Mouse (Mus musculus): ENCODE data around the gene Mob4. TPM values are rescaled to one million over a fixed set of nuclear protein-coding genes. Genes with fewer than 3 reads are reported as not detected.

The Mob4 gene
- polyA plus RNA-seq, 1 experiment: 11.1 TPM

DNA sequence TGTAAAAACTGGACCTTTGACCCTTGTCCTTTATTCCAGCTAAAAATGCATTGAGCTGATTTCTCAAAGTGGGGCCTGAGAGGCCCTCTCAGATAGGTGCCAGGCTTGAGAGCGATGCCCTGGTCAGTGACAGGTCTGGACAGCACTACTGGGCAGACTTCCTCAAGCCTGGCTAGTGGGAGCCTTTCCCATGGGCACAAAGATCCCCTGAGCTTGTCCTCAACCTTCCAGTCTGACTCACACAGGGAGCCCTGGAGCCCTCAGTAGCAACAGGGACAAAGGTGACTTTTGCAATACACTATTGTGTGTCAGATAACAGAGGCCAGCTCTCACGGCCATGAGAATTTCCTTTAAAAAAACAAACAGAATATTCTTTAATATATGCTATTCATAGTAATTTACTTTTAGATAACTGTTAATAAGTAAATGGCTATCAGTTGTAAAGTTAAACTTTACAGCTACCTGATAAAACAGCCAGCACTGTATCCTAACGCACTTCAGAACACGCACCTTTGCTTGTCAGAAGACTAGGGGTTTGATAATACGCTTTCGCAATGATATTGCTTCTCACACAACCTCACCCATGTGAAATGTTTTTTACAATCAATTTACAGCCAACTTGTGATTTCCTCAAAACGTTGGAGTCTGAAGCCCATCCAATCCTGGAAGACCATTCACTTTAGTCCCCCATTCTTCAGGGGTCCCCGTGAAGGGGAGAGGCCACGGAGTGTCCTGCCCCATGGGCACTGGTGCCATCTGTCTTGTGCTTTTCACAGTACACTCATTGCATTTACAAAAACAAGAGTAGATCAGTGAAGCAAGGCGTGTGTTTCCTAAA lies 42.9 kb downstream of the Mob4 start:
- Histone ChIP-seq H3K4me1 (ENCODE audit: control insufficient read depth, insufficient read depth, low read length) (no peaks in the 10 kb centered on the region), H3K4me3 (replicated peaks; ENCODE audit: extremely low read depth, low read depth, low read length) (no peak overlapping the region)
- DNase-seq: no peak
- TF ChIP-seq POLR2A (IDR thresholded peaks at IDR 0.05; ENCODE audit: borderline replicate concordance, extremely low read depth, low read depth, low read length) (no peak), CTCF (IDR thresholded peaks at IDR 0.05; ENCODE audit: insufficient read depth, low read length) (no peak)
- 74% methylated on average over 10 of the region's 10 CpGs for WGBS

DNA sequence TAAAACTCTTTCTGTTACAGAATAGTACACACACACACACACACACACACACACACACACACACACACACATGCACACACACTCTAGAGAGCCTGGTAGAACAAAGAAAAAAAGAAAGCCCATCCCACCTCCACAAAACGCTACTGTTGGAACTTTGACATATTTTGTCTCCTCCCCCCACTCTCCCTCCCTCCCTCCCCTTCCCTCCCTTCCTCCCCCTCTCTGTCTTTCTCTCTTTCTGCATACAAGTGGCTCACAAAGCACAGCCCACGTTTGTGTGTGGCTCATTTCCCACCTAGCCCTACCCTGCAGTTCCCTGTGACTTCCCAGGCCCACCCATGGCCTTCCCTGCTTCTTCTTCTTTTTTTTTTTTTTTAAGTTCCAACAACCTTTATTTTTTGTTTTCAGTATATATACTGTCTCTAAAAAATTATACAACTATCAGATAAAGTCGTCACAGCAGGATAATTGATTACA lies 43.6 kb downstream of the Mob4 start:
- 28% methylated on average over 3 of the region's 3 CpGs for whole genome bisulfite sequencing

DNA sequence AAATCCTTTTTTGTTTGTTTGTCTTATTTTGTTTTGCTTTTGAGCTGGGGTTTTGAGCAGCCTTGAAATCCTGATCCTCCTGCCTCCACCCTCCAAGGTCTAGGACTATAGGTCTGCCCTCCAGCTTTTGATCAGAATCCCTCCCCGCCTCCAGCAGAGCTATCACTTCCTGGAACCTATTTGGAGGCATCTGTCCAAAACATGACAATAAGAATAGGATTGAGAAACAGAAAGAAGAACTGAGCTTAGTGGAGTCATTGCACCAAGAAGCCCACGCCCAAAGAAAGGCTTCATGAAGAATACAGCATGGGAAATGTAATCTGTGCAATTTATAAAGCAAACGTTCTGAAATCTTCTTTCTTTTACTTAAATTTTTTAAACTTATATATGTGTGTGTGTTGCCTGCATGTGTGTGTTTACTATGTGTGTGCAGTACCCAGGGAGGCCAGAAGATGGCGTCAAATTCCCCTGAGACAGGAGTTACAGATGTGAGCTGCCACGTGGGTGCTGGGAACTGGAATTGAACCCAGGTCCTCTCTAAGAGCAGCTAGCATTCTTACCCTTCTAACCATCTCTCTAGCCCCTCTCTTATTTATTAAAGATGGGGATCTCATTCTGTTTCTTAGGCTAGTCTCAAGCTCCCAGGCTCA lies 49.0 kb downstream of the Mob4 start:
- TF ChIP-seq POLR2A (IDR thresholded peaks at IDR 0.05; ENCODE audit: borderline replicate concordance, extremely low read depth, low read depth, low read length): no peak
- 0 out of 2 replicates have a peak, but pooled peaks have one; percentile 4 for TF ChIP-seq CTCF (IDR thresholded peaks at IDR 0.05; ENCODE audit: insufficient read depth, low read length)
- DNase-seq: no peak
- Histone ChIP-seq H3K4me1 (ENCODE audit: control insufficient read depth, insufficient read depth, low read length) (no peaks in the 10 kb centered on the region), H3K4me3 (replicated peaks; ENCODE audit: extremely low read depth, low read depth, low read length) (no peak overlapping the region)
- 81% methylated on average over 5 of the region's 5 CpGs for WGBS

More for the DNA sequence above, 43.6 kb downstream of the Mob4 start:
- Histone ChIP-seq H3K4me3 (replicated peaks; ENCODE audit: extremely low read depth, low read depth, low read length) (no peak overlapping the region), H3K4me1 (ENCODE audit: control insufficient read depth, insufficient read depth, low read length) (no peaks in the 10 kb centered on the region)
- TF ChIP-seq POLR2A (IDR thresholded peaks at IDR 0.05; ENCODE audit: borderline replicate concordance, extremely low read depth, low read depth, low read length): no peak
- TF ChIP-seq CTCF (IDR thresholded peaks at IDR 0.05; ENCODE audit: insufficient read depth, low read length): no peak
- DNase-seq: no peak

DNA sequence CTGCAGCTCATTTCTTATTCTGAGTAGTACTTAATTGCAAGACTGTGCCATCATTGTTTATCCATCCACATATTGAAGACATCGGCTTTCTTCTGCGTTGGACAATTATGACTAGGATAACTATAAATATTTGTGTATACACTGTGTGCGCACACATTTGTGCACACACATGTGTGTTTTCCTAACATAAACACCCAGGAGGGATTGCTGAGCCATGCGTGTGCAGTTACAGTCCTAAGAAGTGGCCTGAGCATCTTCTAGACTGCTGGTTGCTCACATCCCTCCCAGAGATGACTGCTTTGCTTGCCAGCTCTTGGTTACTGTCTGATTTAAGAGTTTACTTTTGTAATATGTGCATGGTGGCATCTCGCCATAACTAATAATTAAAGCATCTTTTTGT lies 51.4 kb downstream of the Mob4 start:
- no peak for DNase-seq
- no peak for TF ChIP-seq CTCF (IDR thresholded peaks at IDR 0.05; ENCODE audit: insufficient read depth, low read length)
- TF ChIP-seq POLR2A (IDR thresholded peaks at IDR 0.05; ENCODE audit: borderline replicate concordance, extremely low read depth, low read depth, low read length): no peak
- Histone ChIP-seq H3K4me3 (replicated peaks; ENCODE audit: extremely low read depth, low read depth, low read length) (no peak overlapping the region), H3K4me1 (ENCODE audit: control insufficient read depth, insufficient read depth, low read length) (no peaks in the 10 kb centered on the region)
- WGBS: 82% methylated on average over 5 of the region's 5 CpGs

DNA sequence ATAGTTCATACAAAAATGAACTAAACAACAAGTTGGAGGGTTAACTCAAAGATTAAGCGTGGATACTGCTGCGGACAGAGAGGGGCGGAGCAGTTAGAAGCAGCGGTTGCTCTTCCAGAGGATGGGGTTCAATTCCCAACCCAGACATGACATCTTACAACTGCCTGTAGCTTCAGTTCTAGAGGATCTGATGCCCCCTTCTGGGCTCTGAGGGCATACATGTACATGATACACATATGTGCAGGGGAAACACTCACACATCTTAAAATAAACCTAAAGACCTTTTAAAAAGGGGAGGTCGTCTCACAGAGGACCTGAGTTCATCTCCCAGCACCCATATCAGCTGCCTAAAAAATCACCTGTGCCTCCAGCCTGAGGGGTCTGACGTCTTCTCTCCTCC lies 54.7 kb downstream of the Mob4 start:
- TF ChIP-seq CTCF (IDR thresholded peaks at IDR 0.05; ENCODE audit: insufficient read depth, low read length) (no peak), POLR2A (IDR thresholded peaks at IDR 0.05; ENCODE audit: borderline replicate concordance, extremely low read depth, low read depth, low read length) (no peak)
- no peaks in the 10 kb centered on the region for H3K4me1 ChIP-seq (ENCODE audit: control insufficient read depth, insufficient read depth, low read length)
- no peak overlapping the region for H3K4me3 ChIP-seq (replicated peaks; ENCODE audit: extremely low read depth, low read depth, low read length)
- DNase-seq: no peak
- WGBS: 88% methylated on average over 6 of the region's 6 CpGs

DNA sequence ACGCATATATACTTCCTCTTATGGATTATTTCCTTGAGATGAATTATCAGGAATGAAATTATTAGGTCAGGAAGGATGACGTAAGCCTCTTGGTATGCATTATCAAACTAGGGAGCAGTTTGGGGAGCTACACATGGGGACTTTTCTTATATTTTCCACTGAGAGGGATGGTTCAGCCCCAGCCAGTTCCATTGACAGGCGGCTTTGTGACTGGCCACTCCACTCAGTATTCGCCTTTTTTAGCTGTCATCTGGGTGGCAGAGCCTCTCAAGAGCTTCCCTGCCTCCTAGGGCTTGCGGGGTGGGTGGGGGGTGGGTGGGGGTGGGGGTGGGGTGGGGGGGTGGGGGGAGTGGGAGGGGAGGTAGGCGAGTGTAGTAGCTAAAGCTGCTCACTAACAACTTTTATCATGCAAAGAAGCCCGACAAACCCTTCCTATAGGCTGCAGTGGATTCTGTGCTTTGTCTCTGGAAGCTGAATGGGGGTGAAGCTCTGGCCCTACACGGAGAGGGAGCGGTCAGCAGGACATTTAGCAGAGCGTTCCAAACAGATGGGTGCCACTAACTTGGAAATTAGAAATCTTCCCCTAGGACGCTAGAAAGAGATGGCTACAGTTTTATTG lies 55.7 kb downstream of the Mob4 start:
- no peak for DNase-seq
- Histone ChIP-seq H3K4me3 (replicated peaks; ENCODE audit: extremely low read depth, low read depth, low read length) (no peak overlapping the region), H3K4me1 (ENCODE audit: control insufficient read depth, insufficient read depth, low read length) (no peaks in the 10 kb centered on the region)
- WGBS: 46% methylated on average over 11 of the region's 11 CpGs
- TF ChIP-seq CTCF (IDR thresholded peaks at IDR 0.05; ENCODE audit: insufficient read depth, low read length) (no peak), POLR2A (IDR thresholded peaks at IDR 0.05; ENCODE audit: borderline replicate concordance, extremely low read depth, low read depth, low read length) (no peak)

DNA sequence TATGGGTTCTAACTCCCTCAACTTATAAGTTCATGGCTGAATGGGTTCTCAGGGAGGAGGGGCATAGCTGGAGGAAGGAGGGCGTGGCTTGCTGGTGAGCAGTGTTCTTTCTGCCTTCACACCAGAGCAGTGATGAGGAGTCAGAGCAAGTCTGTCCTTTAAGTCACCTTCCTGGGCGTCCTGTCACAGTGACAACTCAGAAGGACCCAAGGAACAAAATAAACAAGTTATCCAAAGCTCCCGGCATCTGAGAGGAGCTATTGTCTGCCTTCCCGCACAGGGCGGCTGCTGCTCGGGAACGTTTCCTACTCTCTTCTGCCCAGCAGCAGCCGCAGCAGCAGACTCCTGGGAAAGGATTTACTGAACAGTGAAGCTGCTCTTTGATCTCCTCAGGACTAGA lies 61.0 kb downstream of the Mob4 start:
- no peak for DNase-seq
- TF ChIP-seq POLR2A (IDR thresholded peaks at IDR 0.05; ENCODE audit: borderline replicate concordance, extremely low read depth, low read depth, low read length) (no peak), CTCF (IDR thresholded peaks at IDR 0.05; ENCODE audit: insufficient read depth, low read length) (no peak)
- H3K4me3 ChIP-seq (replicated peaks; ENCODE audit: extremely low read depth, low read depth, low read length): no peak overlapping the region
- H3K4me1 ChIP-seq (ENCODE audit: control insufficient read depth, insufficient read depth, low read length): 0 out of 2 replicates have a peak, but pooled peaks cover 2% of the 10 kb centered on the region
- 20% methylated on average over 8 of the region's 8 CpGs for WGBS

DNA sequence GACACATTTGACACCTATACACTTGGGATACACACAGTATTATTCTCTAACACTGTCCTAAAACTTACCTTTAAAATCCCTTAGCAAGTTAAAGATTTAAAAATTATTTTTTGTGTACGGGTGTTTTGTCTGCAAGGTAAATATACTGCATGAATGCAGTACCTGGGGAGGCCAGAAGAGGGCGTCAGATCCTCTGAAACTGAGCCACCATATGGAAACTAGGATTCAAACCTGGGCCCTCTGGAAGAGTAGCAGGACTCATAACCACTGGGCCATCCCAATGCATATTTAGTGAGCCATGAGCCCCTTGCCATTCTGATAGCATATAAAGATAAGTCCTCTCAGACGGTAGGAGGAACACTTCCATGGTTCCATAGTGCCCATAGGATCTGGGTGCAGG lies 61.8 kb downstream of the Mob4 start:
- TF ChIP-seq CTCF (IDR thresholded peaks at IDR 0.05; ENCODE audit: insufficient read depth, low read length) (peak; percentile 41; the same call in 1 of the 2 replicates), POLR2A (IDR thresholded peaks at IDR 0.05; ENCODE audit: borderline replicate concordance, extremely low read depth, low read depth, low read length) (no peak)
- DNase-seq: peak; percentile 29
- WGBS: 34% methylated on average over 3 of the region's 3 CpGs
- no peak overlapping the region for H3K4me3 ChIP-seq (replicated peaks; ENCODE audit: extremely low read depth, low read depth, low read length)
- H3K4me1 ChIP-seq (ENCODE audit: control insufficient read depth, insufficient read depth, low read length): 0 out of 2 replicates have a peak, but pooled peaks cover 2% of the 10 kb centered on the region

DNA sequence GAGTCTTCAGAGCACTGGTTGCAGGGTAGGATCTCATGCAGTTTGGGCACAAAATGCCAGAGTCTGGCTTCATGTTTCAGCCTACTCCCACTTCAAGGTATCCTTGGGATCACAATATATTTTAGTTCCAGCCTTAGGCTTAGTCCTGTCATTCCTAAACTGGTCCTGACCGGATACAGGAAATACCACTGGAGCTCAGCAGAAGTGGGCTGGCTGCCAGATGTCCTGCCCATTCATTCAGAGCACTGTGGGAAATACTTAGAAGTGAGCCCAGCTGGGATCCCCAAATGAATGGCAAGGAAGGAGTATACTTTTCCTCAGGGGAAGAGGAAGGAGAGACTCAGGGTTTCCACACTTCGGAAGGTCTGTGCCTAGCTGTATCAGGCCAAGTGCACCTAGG lies 62.3 kb downstream of the Mob4 start:
- TF ChIP-seq POLR2A (IDR thresholded peaks at IDR 0.05; ENCODE audit: borderline replicate concordance, extremely low read depth, low read depth, low read length) (no peak), CTCF (IDR thresholded peaks at IDR 0.05; ENCODE audit: insufficient read depth, low read length) (no peak)
- WGBS: 28% methylated on average over 2 of the region's 2 CpGs
- peak; percentile 42 for DNase-seq
- H3K4me1 ChIP-seq (ENCODE audit: control insufficient read depth, insufficient read depth, low read length): 0 out of 2 replicates have a peak, but pooled peaks cover 2% of the 10 kb centered on the region
- H3K4me3 ChIP-seq (replicated peaks; ENCODE audit: extremely low read depth, low read depth, low read length): no peak overlapping the region

Data from lung, adult 2 months (tissue).